Mouse (Mus musculus) midbrain, embryonic 15.5 days (tissue): ENCODE measurements around the gene Gpn2. TPM values are rescaled to one million over a fixed set of nuclear protein-coding genes. Genes with fewer than 3 reads are reported as not detected.

Experiments
- ATAC-seq: fragments of 200-750 bp; cut with Nextera tagmentation; replicated peaks from 2 replicates; pipeline ENCODE4 v1.8.0; 2017; ENCODE audit warnings: moderate TSS enrichment
- H3K27ac ChIP-seq: fragments of 300-500 bp; sonication (generic); 2 replicates; pipeline ENCODE4 v1.5.1; 2015; ENCODE audit warnings: mild to moderate bottlenecking, inconsistent platforms
- H3K27me3 ChIP-seq: fragments of 300-500 bp; sonication (generic); replicated peaks from 2 replicates; pipeline ENCODE4 v1.6.1; 2015; ENCODE audit warnings: inconsistent platforms
- H3K36me3 ChIP-seq: fragments of 300-500 bp; sonication (generic); replicated peaks from 2 replicates; pipeline ENCODE4 v1.6.1; 2015; ENCODE audit warnings: inconsistent platforms
- H3K4me1 ChIP-seq: fragments of 300-500 bp; sonication (generic); 2 replicates; pipeline ENCODE4 v1.6.1; 2015; ENCODE audit warnings: inconsistent platforms
- H3K4me2 ChIP-seq: fragments of 300-500 bp; sonication (generic); 2 replicates; pipeline ENCODE4 v1.6.1; 2015; ENCODE audit warnings: inconsistent platforms, mild to moderate bottlenecking, moderate library complexity
- H3K4me3 ChIP-seq: fragments of 300-500 bp; sonication (generic); 2 replicates; pipeline ENCODE4 v1.5.1; 2015; ENCODE audit warnings: mild to moderate bottlenecking, inconsistent platforms
- H3K9ac ChIP-seq: fragments of 300-500 bp; sonication (generic); 2 replicates; pipeline ENCODE4 v1.6.1; 2015; ENCODE audit warnings: mild to moderate bottlenecking, inconsistent platforms
- H3K9me3 ChIP-seq: fragments of 300-500 bp; sonication (generic); 2 replicates; pipeline ENCODE4 v1.6.1; 2016; ENCODE audit warnings: inconsistent platforms
- WGBS: fragments of 180-500 bp; shearing (Covaris S2); methylation state at CpG from one replicate; pipeline ENCODE4 v1.1.7; 2015; ENCODE audit warnings: mixed read lengths; 5-methylcytosine and 5-hydroxymethylcytosine counted together
- polyA plus RNA-seq: library from polyadenylated mRNA; unstranded; fragments of >200 nt; fragmentation: Nextera tagmentation; extraction: Ambion mirVana; gene quantifications from 2 replicates; pipeline ENCODE4 v1.2.1, GENCODE M21; 2015

Gene Gpn2
- 18.2 and 21.2 TPM in 2 replicates for polyA plus RNA-seq

- peak within 1 kb of the TSS; percentile 94 for H3K4me3 ChIP-seq
- 2% methylated on average over 65 of the region's 65 CpGs for WGBS
- H3K36me3 ChIP-seq, result peaks cover 29% of the 10 kb centered on the region
- H3K4me2 ChIP-seq, result peak within 1 kb of the TSS; percentile 100
- no peaks in the 10 kb centered on the region for H3K9me3 ChIP-seq
- peak within 1 kb of the TSS; percentile 82 for H3K27ac ChIP-seq
- H3K27me3 ChIP-seq, result no peaks in the 10 kb centered on the region
- ATAC-seq, result peak; percentile 93
- peaks cover 24% of the 10 kb centered on the region for H3K4me1 ChIP-seq
- peak within 1 kb of the TSS; percentile 68 for H3K9ac ChIP-seq
These were observed at the start of gene Gpn2 for GRCm38 (mm10) chr4:133584059-133584951. Gene Gpn2, plus strand, starts transcription at chr4:133584362.

- no peak overlapping the region for H3K4me2 ChIP-seq
- H3K27ac ChIP-seq, result no peak overlapping the region
- no peaks in the 10 kb centered on the region for H3K27me3 ChIP-seq
- H3K36me3 ChIP-seq, result peaks cover 48% of the 10 kb centered on the region
- H3K4me1 ChIP-seq, result no peaks in the 10 kb centered on the region
- 87% methylated on average over 3 of the region's 3 CpGs for WGBS
- ATAC-seq, result no peak
- no peak overlapping the region for H3K4me3 ChIP-seq
- H3K9ac ChIP-seq, result no peak overlapping the region
- H3K9me3 ChIP-seq, result no peaks in the 10 kb centered on the region
These were observed 48.1 kb upstream of the Gpn2 start for GRCm38 (mm10) chr4:133536081-133536480.

- 89% methylated on average over 5 of the region's 5 CpGs for WGBS
- no peak overlapping the region for H3K4me3 ChIP-seq
- H3K4me2 ChIP-seq, result no peak overlapping the region
- no peaks in the 10 kb centered on the region for H3K4me1 ChIP-seq
- H3K9me3 ChIP-seq, result no peaks in the 10 kb centered on the region
- ATAC-seq, result no peak
- no peak overlapping the region for H3K27ac ChIP-seq
- H3K9ac ChIP-seq, result no peak overlapping the region
- H3K36me3 ChIP-seq, result peaks cover 44% of the 10 kb centered on the region
- H3K27me3 ChIP-seq, result no peaks in the 10 kb centered on the region
These were observed 47.5 kb upstream of the Gpn2 start for GRCm38 (mm10) chr4:133536652-133537051.

GRCm38 (mm10) chr4:133545272-133546231 is 38.6 kb upstream of the Gpn2 start, which contains the start of gene Nudc:
Gene Nudc, minus strand, starts transcription at chr4:133545996.
- H3K4me2 ChIP-seq, result peak within 1 kb of the TSS; percentile 87

GRCm38 (mm10) chr4:133552029-133552428 is 32.1 kb upstream of the Gpn2 start:
- no peaks in the 10 kb centered on the region for H3K36me3 ChIP-seq
- 81% methylated on average over 1 of the region's 1 CpGs for WGBS
- no peak overlapping the region for H3K9ac ChIP-seq
- no peaks in the 10 kb centered on the region for H3K4me1 ChIP-seq
- H3K4me3 ChIP-seq, result no peak overlapping the region
- H3K4me2 ChIP-seq, result no peak overlapping the region
- ATAC-seq, result no peak
- no peak overlapping the region for H3K27ac ChIP-seq
- H3K27me3 ChIP-seq, result no peaks in the 10 kb centered on the region; the same call in 1 of the 2 replicates
- no peaks in the 10 kb centered on the region for H3K9me3 ChIP-seq

More at GRCm38 (mm10) chr4:133545272-133546231, 38.6 kb upstream of the Gpn2 start, which contains the start of gene Nudc:
- peaks cover 4% of the 10 kb centered on the region for H3K36me3 ChIP-seq
- under 1% methylated on average over 77 of the region's 77 CpGs for WGBS
- peak within 1 kb of the TSS; percentile 84 for H3K27ac ChIP-seq
- no peaks in the 10 kb centered on the region for H3K27me3 ChIP-seq
- H3K4me3 ChIP-seq, result peak within 1 kb of the TSS; percentile 85
- peak; percentile 99 for ATAC-seq
- H3K9me3 ChIP-seq, result no peaks in the 10 kb centered on the region
- H3K9ac ChIP-seq, result peak within 1 kb of the TSS; percentile 84
- peaks cover 18% of the 10 kb centered on the region for H3K4me1 ChIP-seq

GRCm38 (mm10) chr4:133552768-133553447 is 31.3 kb upstream of the Gpn2 start, which contains the start of gene Nr0b2:
Gene Nr0b2, plus strand, starts transcription at chr4:133553376.
- WGBS, result 78% methylated on average over 10 of the region's 10 CpGs
- no peak for ATAC-seq
- H3K4me1 ChIP-seq, result no peaks in the 10 kb centered on the region
- no peak within 1 kb of the TSS for H3K9ac ChIP-seq
- H3K4me3 ChIP-seq, result no peak within 1 kb of the TSS
- no peaks in the 10 kb centered on the region for H3K9me3 ChIP-seq
- H3K27me3 ChIP-seq, result no peaks in the 10 kb centered on the region; the same call in 1 of the 2 replicates
- H3K36me3 ChIP-seq, result no peaks in the 10 kb centered on the region
- no peak within 1 kb of the TSS for H3K4me2 ChIP-seq
- no peak within 1 kb of the TSS for H3K27ac ChIP-seq

DNA sequence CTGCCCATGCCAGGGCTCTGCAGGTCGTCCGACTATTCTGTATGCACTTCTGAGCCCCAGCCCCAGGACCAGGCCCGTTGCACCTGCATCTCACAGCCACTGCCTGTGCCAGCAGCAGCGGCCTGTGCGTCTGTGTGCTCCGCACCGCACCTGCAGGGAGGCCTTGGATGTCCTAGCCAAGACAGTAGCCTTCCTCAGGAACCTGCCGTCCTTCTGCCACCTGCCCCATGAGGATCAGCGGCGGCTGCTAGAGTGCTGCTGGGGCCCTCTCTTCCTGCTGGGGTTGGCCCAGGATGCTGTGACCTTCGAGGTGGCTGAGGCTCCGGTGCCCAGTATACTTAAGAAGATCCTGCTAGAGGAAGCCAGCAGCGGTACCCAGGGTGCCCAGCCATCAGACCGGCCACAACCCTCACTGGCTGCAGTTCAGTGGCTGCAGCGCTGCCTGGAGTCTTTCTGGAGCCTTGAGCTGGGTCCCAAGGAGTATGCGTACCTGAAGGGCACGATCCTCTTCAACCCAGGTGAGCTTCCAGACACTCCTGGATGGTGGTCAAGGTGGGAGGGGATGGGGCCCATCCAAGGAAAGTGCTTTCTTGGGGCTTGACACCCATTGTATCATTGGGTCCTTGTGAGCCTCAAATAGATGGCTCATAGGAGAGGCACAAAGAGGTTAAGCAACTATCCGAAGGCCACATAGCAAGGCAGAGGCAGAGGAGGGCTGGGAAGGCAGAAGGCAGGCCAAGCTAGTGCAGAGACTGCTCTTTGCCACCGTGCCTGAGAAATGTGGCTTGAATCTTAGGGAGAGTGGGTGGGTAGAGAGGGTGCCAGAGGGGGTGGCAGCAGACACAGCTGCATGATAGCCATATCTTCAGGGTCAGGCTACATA is 30.5 kb upstream of the Gpn2 start:
- Histone ChIP-seq H3K4me3 (no peak overlapping the region), H3K9ac (no peak overlapping the region), H3K9me3 (no peaks in the 10 kb centered on the region), H3K4me2 (no peak overlapping the region), H3K36me3 (no peaks in the 10 kb centered on the region), H3K27ac (no peak overlapping the region), H3K27me3 (no peaks in the 10 kb centered on the region; the same call in 1 of the 2 replicates), H3K4me1 (no peaks in the 10 kb centered on the region)
- 79% methylated on average over 19 of the region's 19 CpGs for WGBS
- no peak for ATAC-seq

DNA sequence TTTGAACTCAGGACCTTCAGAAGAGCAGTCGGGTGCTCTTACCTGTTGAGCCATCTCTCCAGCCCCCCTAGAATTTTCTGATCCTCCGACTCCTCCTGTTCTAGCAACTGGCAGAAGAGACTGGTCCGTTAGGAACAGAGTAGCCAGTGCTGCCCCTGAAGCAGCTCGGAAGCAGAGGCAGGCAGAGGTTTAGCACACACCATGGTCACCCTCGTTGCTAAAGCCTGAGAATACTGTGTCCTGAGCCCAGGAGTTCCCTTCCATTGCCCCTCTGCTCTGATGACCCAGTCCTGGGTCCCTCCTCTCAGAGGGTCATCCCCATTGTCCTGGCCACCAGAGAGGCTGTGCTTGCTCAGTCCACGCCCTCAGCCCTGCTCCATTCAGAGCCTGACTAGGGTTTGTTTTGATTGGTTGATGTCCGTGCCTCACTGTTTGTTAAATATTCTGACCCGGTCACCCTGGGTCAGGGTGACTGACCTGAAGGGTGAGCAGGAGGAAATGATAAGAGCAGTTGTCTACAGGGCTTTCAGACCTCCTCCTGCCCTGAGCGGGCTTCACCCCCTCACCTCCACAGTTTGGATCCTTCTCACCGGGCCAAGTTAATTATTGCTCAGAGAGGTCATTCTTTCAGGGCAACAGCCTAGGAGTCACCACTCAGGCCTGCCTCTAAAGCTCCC is 27.0 kb upstream of the Gpn2 start:
- ATAC-seq, result no peak
- Histone ChIP-seq H3K4me1 (no peaks in the 10 kb centered on the region), H3K27ac (no peak overlapping the region), H3K9me3 (no peaks in the 10 kb centered on the region), H3K36me3 (no peaks in the 10 kb centered on the region), H3K27me3 (no peaks in the 10 kb centered on the region), H3K9ac (no peak overlapping the region), H3K4me2 (no peak overlapping the region), H3K4me3 (no peak overlapping the region)
- WGBS, result 41% methylated on average over 10 of the region's 10 CpGs

DNA sequence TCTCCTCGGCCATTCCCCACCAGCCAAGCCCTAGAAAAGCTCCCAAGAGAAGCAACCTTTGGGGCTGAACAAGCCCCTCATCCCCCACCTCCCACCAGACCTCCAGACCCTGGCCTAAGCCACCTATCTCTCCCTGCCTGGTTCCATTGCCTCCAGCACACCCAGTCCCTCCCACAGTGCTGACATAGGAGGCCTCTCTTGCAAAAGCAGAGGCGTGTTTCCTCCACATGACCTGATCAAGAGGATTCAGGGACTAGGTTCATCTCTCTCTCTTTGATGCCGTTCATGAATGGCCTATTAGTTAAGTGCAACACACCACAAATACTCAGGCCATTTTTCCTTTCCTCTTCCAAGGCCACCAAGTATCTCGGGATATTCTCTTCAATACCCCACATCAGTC is 24.3 kb upstream of the Gpn2 start:
- H3K4me2 ChIP-seq, result no peak overlapping the region
- H3K27ac ChIP-seq, result no peak overlapping the region
- no peak for ATAC-seq
- no peak overlapping the region for H3K4me3 ChIP-seq
- no peak overlapping the region for H3K9ac ChIP-seq
- 76% methylated on average over 4 of the region's 4 CpGs for WGBS
- no peaks in the 10 kb centered on the region for H3K36me3 ChIP-seq
- no peaks in the 10 kb centered on the region for H3K9me3 ChIP-seq
- no peaks in the 10 kb centered on the region for H3K27me3 ChIP-seq
- H3K4me1 ChIP-seq, result no peaks in the 10 kb centered on the region

- no peak overlapping the region for H3K4me2 ChIP-seq
- ATAC-seq, result no peak
- no peaks in the 10 kb centered on the region for H3K4me1 ChIP-seq
- no peak overlapping the region for H3K9ac ChIP-seq
- no peaks in the 10 kb centered on the region for H3K27me3 ChIP-seq
- WGBS, result 72% methylated on average over 4 of the region's 4 CpGs
- no peak overlapping the region for H3K4me3 ChIP-seq
- no peak overlapping the region for H3K27ac ChIP-seq
- H3K36me3 ChIP-seq, result no peaks in the 10 kb centered on the region
- no peaks in the 10 kb centered on the region for H3K9me3 ChIP-seq
These were observed 22.5 kb upstream of the Gpn2 start for GRCm38 (mm10) chr4:133561622-133562021.
